Mouse (Mus musculus) heart, adult 2 months (tissue): ENCODE results near the gene Pla2g16. TPM values are rescaled to one million over a fixed set of nuclear protein-coding genes. Genes with fewer than 3 reads are reported as not detected.

ENCODE experiments used
- DNase-seq, 2 experiments: peaks; one replicate each; pipeline ENCODE4 v3.0.0; 2021
- H3K27ac ChIP-seq: fragments of 200-600 bp; 2 replicates; pipeline ENCODE4 v1.8.1; 2022
- H3K27me3 ChIP-seq: fragments of 200-500 bp; 2 replicates; pipeline ENCODE4 v1.6.1; 2012; ENCODE audit warnings: mild to moderate bottlenecking, low read length, inconsistent platforms, mixed read lengths; ENCODE audit not compliant: control insufficient read depth, insufficient read depth
- H3K36me3 ChIP-seq: fragments of 200-500 bp; 2 replicates; pipeline ENCODE4 v1.6.1; 2012; ENCODE audit warnings: low read length, inconsistent platforms; ENCODE audit not compliant: control insufficient read depth, insufficient read depth
- H3K4me1 ChIP-seq: fragments of 200-500 bp; 2 replicates; pipeline ENCODE4 v1.6.1; 2011; ENCODE audit warnings: low read length; ENCODE audit not compliant: control insufficient read depth, insufficient read depth
- H3K4me3 ChIP-seq: fragments of 200-600 bp; 2 replicates; pipeline ENCODE4 v1.8.1; 2022
- H3K79me2 ChIP-seq: fragments of 200-500 bp; replicated peaks from 2 replicates; pipeline ENCODE4 v1.6.1; 2012; ENCODE audit warnings: mild to moderate bottlenecking, inconsistent platforms, low read length, moderate library complexity, mixed read lengths; ENCODE audit not compliant: control insufficient read depth, insufficient read depth
- H3K9ac ChIP-seq: fragments of 200-500 bp; 2 replicates; pipeline ENCODE4 v1.6.1; 2012; ENCODE audit warnings: low read depth, mild to moderate bottlenecking, control low read depth, inconsistent platforms, low read length, mixed read lengths
- CTCF ChIP-seq: fragments of 200-600 bp; IDR thresholded peaks from 2 replicates; pipeline ENCODE4 v1.8.1; 2022; ENCODE audit warnings: antibody characterized with exemption, mild to moderate bottlenecking, moderate library complexity
- EP300 ChIP-seq: fragments of 200-500 bp; IDR thresholded peaks from 2 replicates; pipeline ENCODE4 v1.6.1; 2011; ENCODE audit warnings: low read depth, low read length, control low read depth; ENCODE audit not compliant: insufficient read depth
- POLR2A ChIP-seq: fragments of 200-500 bp; IDR thresholded peaks from 2 replicates; pipeline ENCODE4 v1.6.1; 2011; ENCODE audit warnings: mild to moderate bottlenecking, low read depth, low read length, control low read depth; ENCODE audit not compliant: insufficient read depth
- WGBS: fragments of 180-500 bp; shearing (Covaris S2); methylation state at CpG from one replicate; pipeline ENCODE4 v1.1.7; 2018; 5-methylcytosine and 5-hydroxymethylcytosine counted together
- intact Hi-C: fragments of 180-260 bp; cut with DNase I; formaldehyde crosslinking; loops from one replicate; pipeline ENCODE4 v1.15.1; 2025
- polyA plus RNA-seq: library from polyadenylated mRNA; depleted of rRNA; stranded (reverse); fragments of >200 nt; gene quantifications from 2 replicates; pipeline ENCODE4 v1.2.3, GENCODE M21; 2012
- total RNA-seq, 2 experiments: library from RNA; stranded (reverse); gene quantifications; 2 replicates each; pipeline ENCODE4 v1.2.3; 2021

Gene Pla2g16
- total and polyA plus RNA-seq, 3 experiments, result 75.6 to 134 (median 104) TPM

DNA sequence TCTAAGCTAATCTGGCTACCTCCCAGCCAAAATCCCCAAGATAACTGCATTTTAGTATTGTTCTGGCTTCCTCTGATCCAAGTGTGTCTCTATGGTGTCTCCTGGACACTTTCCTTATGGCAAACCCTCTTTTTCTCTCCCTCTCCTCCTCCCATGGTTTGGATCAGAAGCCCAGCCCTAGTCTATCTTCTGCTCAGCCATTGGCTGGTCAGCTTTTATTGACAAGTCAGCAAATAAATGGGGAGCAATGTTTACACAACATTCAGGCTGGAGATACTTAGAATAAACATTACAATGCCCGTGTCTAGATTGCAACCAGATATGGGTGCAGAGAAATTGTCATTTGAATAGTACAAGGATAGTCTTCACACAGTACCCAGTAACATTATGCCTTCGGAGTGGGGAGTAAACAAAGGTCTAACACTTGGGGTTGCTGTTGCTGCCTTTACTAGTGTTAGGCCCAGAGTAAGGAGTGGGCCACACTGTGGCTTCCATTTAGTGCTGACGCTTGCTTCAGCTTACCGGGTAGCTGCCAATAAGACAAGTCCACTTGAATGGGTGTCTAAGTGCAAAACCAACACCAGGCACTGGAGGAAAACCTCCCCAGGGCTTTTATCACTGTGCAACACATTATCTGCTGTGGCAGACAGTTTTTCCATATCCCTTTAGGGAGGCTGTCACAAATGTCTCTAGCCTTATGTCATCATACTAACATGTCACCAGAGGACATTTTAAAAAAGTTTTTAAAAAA lies 5.5 kb upstream of the Pla2g16 start:
- no peaks in the 10 kb centered on the region for H3K4me1 ChIP-seq
- no peak overlapping the region for H3K4me3 ChIP-seq
- no peak overlapping the region for H3K27ac ChIP-seq
- TF ChIP-seq EP300, result no peak
- TF ChIP-seq CTCF, result no peak
- no peak overlapping the region for H3K9ac ChIP-seq
- no peaks in the 10 kb centered on the region for H3K36me3 ChIP-seq
- no peaks in the 10 kb centered on the region for H3K27me3 ChIP-seq
- intact Hi-C loops, result no loop called here
- WGBS, result 48% methylated on average over 4 of the region's 4 CpGs
- DNase-seq, result no peak
- no peaks in the 10 kb centered on the region for H3K79me2 ChIP-seq

DNA sequence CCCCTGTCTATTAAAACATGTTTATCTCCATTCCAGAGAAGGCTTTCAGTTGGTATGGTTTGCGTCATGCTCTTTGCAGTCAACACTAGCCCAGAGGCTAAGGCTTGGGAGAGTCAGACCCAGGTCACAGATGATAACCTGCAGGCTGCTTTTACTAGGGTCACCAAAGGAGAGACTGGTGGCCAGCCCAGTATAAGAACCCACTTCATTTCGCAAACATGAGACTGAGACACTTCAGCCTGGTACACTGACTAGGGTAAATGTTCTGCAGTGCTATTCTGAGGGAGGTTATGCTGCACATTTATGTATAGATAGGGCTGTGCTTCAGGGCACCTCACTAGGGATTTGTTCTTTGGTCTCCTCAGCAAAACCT lies 5.0 kb upstream of the Pla2g16 start:
- TF ChIP-seq CTCF (no peak), POLR2A (no peak), EP300 (no peak)
- intact Hi-C loops, result no loop called here
- Histone ChIP-seq H3K36me3 (no peaks in the 10 kb centered on the region), H3K4me1 (no peaks in the 10 kb centered on the region), H3K27me3 (no peaks in the 10 kb centered on the region), H3K4me3 (no peak overlapping the region), H3K9ac (no peak overlapping the region), H3K79me2 (no peaks in the 10 kb centered on the region), H3K27ac (no peak overlapping the region)
- no peak for DNase-seq
- 57% methylated on average over 2 of the region's 2 CpGs for WGBS

DNA sequence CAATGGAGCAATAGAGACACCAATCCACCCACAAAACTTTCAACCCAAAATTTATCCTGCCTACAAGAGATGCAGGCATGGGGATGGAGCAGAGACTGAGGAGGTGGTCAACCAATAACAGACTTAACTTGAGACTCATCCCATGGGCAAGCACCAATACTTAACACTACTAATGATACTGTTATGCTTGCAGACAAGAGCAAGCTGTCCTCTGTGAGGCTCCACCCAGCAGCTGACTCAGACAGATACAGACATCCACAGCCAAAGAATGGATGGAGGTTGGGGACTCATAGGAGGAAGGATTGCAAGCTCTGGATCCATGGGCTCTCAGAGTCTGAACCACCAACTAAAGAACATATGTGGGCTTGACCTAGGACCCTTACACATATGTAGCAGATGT lies 3.8 kb upstream of the Pla2g16 start:
- intact Hi-C loops, result no loop called here
- H3K4me3 ChIP-seq, result no peak overlapping the region
- no peak for DNase-seq
- no peaks in the 10 kb centered on the region for H3K4me1 ChIP-seq
- no peaks in the 10 kb centered on the region for H3K27me3 ChIP-seq
- TF ChIP-seq EP300 (no peak), POLR2A (no peak), CTCF (no peak)
- H3K27ac ChIP-seq, result no peak overlapping the region
- no peaks in the 10 kb centered on the region for H3K79me2 ChIP-seq
- no peaks in the 10 kb centered on the region for H3K36me3 ChIP-seq
- no peak overlapping the region for H3K9ac ChIP-seq

DNA sequence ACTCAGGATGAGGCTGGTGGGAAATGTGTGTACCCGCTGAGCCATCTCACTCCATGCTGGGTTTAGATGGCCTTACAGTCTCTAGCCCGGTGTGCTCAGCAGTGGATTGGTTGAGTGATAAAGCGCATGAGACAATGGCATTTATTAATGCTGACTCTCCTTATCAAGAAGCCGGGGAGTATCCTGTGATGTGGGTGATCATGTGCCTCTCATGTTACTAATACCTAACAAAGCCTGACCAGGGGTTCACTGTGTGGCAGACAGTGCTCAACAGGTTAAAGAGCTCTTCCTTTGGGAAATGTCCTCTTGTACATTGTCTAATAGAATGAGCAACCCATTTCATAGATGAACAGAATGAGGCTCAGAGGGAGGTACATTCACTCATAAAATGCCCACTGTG lies 2.4 kb upstream of the Pla2g16 start:
- DNase-seq, result no peak
- intact Hi-C loops, result no loop called here
- peaks cover 2% of the 10 kb centered on the region for H3K4me1 ChIP-seq
- no peak overlapping the region for H3K4me3 ChIP-seq
- no peak overlapping the region for H3K9ac ChIP-seq
- TF ChIP-seq POLR2A (no peak), EP300 (no peak)
- H3K27me3 ChIP-seq, result no peaks in the 10 kb centered on the region
- 79% methylated on average over 4 of the region's 4 CpGs for WGBS
- no peaks in the 10 kb centered on the region for H3K79me2 ChIP-seq
- peaks cover 4% of the 10 kb centered on the region; the same call in 1 of the 2 replicates for H3K36me3 ChIP-seq
- no peak overlapping the region for H3K27ac ChIP-seq

DNA sequence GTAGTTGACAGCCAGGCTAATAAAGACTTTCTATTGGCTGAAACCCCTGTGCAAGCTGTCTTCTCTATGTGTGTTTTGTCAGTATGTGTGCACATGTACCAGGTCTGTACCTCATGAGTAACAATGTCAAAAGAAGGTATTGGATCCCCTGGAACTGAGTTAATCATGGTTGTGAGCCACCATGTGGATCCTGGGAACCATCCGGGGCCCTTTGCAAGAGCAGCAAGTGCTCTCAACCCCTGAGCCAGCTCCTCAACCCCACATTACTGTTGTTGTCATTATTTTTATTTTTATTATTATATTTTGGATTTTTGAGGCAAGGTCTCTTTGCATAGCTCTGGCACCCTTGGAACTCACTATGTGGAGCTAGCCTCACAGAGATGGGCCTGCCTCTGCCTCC lies 618 bp upstream of the Pla2g16 start:
- Histone ChIP-seq H3K4me1 (peaks cover 2% of the 10 kb centered on the region), H3K9ac (no peak overlapping the region), H3K4me3 (no peak overlapping the region), H3K27me3 (no peaks in the 10 kb centered on the region), H3K27ac (peak overlapping the region; percentile 93; the same call in 1 of the 2 replicates), H3K79me2 (no peaks in the 10 kb centered on the region), H3K36me3 (peaks cover 4% of the 10 kb centered on the region; the same call in 1 of the 2 replicates)
- no peak for DNase-seq
- TF ChIP-seq CTCF (no peak), POLR2A (no peak), EP300 (no peak)
- 97% methylated on average over 1 of the region's 1 CpGs for WGBS
- intact Hi-C loops, result loop anchor here (1.0 to 2.0 kb wide), 2 partner anchors 27 to 38 kb away; no protein-coding TSS in a partner anchor

DNA sequence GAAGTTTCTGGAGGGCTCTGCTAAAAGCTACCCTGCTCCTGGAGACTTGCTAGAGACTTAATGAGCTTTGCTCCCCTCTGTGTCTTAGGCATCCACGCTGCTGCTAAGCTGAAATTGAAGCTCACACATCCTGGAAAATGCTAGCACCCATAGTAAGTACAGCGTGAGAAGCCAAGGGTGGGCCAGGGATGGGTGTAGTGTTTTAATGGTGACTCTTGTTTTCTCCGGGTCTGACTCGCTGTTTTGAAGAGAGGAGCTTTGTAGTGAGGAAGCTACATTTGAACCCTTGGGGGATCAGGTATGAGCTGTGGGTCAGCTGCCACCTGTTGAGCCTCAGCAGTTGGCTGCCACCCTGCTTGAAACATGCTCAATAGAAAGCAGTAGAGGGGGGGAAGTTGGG lies 585 bp downstream of the Pla2g16 start:
- peaks cover 6% of the 10 kb centered on the region for H3K4me1 ChIP-seq

More for the DNA sequence above, 585 bp downstream of the Pla2g16 start:
- intact Hi-C loops, result loop anchor here (1.0 to 2.0 kb wide), 3 partner anchors 25 to 37 kb away; no protein-coding TSS in a partner anchor
- WGBS, result 6% methylated on average over 4 of the region's 4 CpGs
- no peaks in the 10 kb centered on the region for H3K79me2 ChIP-seq
- no peaks in the 10 kb centered on the region for H3K27me3 ChIP-seq
- no peak for DNase-seq
- peak overlapping the region; percentile 78 for H3K4me3 ChIP-seq
- peaks cover 4% of the 10 kb centered on the region; the same call in 1 of the 2 replicates for H3K36me3 ChIP-seq
- peak overlapping the region; percentile 93 for H3K27ac ChIP-seq
- peak overlapping the region; percentile 78 for H3K9ac ChIP-seq
- TF ChIP-seq EP300 (no peak), POLR2A (no peak), CTCF (no peak)
